Mouse (Mus musculus): Measurements from ENCODE around the gene Fbxo39.

- TF ChIP-seq POLR2A (IDR thresholded peaks at IDR 0.05; ENCODE audit: control insufficient read depth in 1 of 2, insufficient read depth in 1 of 2, low read depth in 1 of 2, low read length in 2 of 2, poor library complexity in 1 of 2) (no peak), CHD1 (IDR thresholded peaks at IDR 0.05; ENCODE audit: low read depth, low read length) (no peak), CTCF (IDR thresholded peaks at IDR 0.05 in 2 of 3, conservative IDR thresholded peaks at IDR 0.05 in 1 of 3; ENCODE audit: control insufficient read depth in 1 of 3, insufficient read depth in 1 of 3, low read depth in 2 of 3, low read length in 3 of 3, poor library complexity in 1 of 3, severe bottlenecking in 1 of 3) (no peak), SIN3A (IDR thresholded peaks at IDR 0.05; ENCODE audit: low read length) (no peak), POLR2AphosphoS5 (IDR thresholded peaks at IDR 0.05; ENCODE audit: borderline replicate concordance, low read depth, low read length) (no peak), ZKSCAN1 (IDR thresholded peaks at IDR 0.05; ENCODE audit: low read depth, low read length) (no peak), CHD2 (IDR thresholded peaks at IDR 0.05; ENCODE audit: low read length) (no peak)
Measured at GRCm38 (mm10) chr11:72338437-72338871, 24.2 kb downstream of the Fbxo39 start.
